Mouse (Mus musculus) cerebellum, adult 2 months (tissue): Measurements from ENCODE around the gene Hamp2. TPM values are rescaled to one million over a fixed set of nuclear protein-coding genes. Genes with fewer than 3 reads are reported as not detected.

Experiments
- DNase-seq, 2 experiments: peaks; one replicate each; pipeline ENCODE4 v3.0.0; 2021
- H3K27ac ChIP-seq: fragments of 200-500 bp; 2 replicates; pipeline ENCODE4 v1.5.1; 2012; ENCODE audit warnings: low read length, control low read depth, inconsistent platforms; ENCODE audit not compliant: insufficient read depth
- H3K27me3 ChIP-seq: fragments of 200-500 bp; 2 replicates; pipeline ENCODE4 v1.6.1; 2012; ENCODE audit warnings: inconsistent platforms, mild to moderate bottlenecking, low read length, moderate library complexity; ENCODE audit not compliant: control insufficient read depth, insufficient read depth
- H3K4me1 ChIP-seq: fragments of 200-500 bp; 2 replicates; pipeline ENCODE4 v1.6.1; 2011; ENCODE audit warnings: low read length; ENCODE audit not compliant: control insufficient read depth, insufficient read depth
- H3K4me3 ChIP-seq: fragments of 200-500 bp; replicated peaks from 2 replicates; pipeline ENCODE3; 2011; ENCODE audit warnings: mild to moderate bottlenecking, low read depth, low read length, control low read depth; ENCODE audit not compliant: insufficient read depth
- CTCF ChIP-seq: fragments of 200-500 bp; IDR thresholded peaks from 2 replicates; pipeline ENCODE4 v1.5.1; 2011; ENCODE audit warnings: low read depth, mild to moderate bottlenecking, control low read depth, low read length, moderate library complexity, borderline replicate concordance; ENCODE audit not compliant: insufficient read depth
- POLR2A ChIP-seq: fragments of 200-500 bp; IDR thresholded peaks from 2 replicates; pipeline ENCODE4 v1.6.1; 2011; ENCODE audit warnings: low read length, control low read depth, borderline replicate concordance; ENCODE audit not compliant: insufficient read depth
- WGBS: fragments of 180-500 bp; shearing (Covaris S2); methylation state at CpG from one replicate; pipeline ENCODE4 v1.1.7; 2018; 5-methylcytosine and 5-hydroxymethylcytosine counted together
- polyA plus RNA-seq: library from polyadenylated mRNA; depleted of rRNA; stranded (reverse); fragments of >200 nt; gene quantifications from 2 replicates; pipeline ENCODE4 v1.2.3, GENCODE M21; 2012

Hamp2 gene
- polyA plus RNA-seq, 1 experiment, result not detected

DNA sequence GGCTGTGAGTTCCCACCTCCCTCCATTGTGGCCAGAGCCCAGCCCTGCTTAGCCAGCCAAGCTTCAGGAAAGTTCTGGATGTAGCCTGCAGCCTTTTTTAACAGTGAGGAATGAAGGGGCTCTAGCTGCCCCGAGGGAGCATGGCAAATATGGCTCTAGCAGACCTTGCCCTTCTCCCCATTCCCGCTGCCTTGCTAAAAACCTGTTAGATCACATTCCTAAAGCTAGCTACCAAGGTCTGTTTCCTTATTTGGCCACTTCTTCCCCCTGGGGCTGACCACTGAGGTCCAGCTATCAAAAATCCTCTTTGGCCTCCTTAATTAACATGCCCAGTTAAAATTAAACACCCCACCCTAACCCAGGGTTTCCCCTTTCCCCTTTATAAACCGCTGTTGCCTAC is 32.0 kb downstream of the Hamp2 start:
- TF ChIP-seq POLR2A (no peak), CTCF (no peak)
- Histone ChIP-seq H3K27me3 (no peaks in the 10 kb centered on the region), H3K27ac (no peak overlapping the region), H3K4me1 (no peaks in the 10 kb centered on the region), H3K4me3 (no peak overlapping the region)
- 58% methylated on average over 3 of the region's 3 CpGs for WGBS
- DNase-seq, result no peak

- H3K4me1 ChIP-seq, result no peaks in the 10 kb centered on the region
- H3K27ac ChIP-seq, result no peak overlapping the region
- H3K27me3 ChIP-seq, result no peaks in the 10 kb centered on the region
- 79% methylated on average over 9 of the region's 9 CpGs for WGBS
- no peak for DNase-seq
- TF ChIP-seq POLR2A, result no peak
- no peak for TF ChIP-seq CTCF
- no peak overlapping the region for H3K4me3 ChIP-seq
Observed at GRCm38 (mm10) chr7:30891746-30892145, 32.7 kb downstream of the Hamp2 start.

DNA sequence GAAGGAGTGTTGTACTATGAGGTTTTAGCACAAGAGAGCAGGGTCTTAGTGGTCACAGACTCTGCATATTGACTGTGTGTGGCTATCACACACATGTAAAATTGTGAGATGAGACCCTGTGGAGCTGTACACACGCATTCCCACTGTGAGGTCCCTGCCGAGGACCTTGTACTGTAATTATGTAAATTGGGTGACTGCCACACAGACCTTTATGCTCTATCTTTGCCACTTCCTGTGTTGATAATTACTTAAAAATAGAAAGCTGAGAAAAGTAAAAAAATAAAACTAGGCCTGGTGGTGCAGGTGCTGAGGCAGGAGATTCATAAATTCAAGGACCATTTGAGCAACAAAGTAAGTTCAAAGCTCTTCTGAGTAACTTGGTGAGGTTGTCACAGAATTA is 33.8 kb downstream of the Hamp2 start:
- no peaks in the 10 kb centered on the region for H3K27me3 ChIP-seq
- 33% methylated on average over 2 of the region's 2 CpGs for WGBS
- no peaks in the 10 kb centered on the region for H3K4me1 ChIP-seq
- no peak for DNase-seq
- no peak overlapping the region for H3K4me3 ChIP-seq
- H3K27ac ChIP-seq, result no peak overlapping the region
- TF ChIP-seq CTCF, result no peak
- TF ChIP-seq POLR2A, result no peak

DNA sequence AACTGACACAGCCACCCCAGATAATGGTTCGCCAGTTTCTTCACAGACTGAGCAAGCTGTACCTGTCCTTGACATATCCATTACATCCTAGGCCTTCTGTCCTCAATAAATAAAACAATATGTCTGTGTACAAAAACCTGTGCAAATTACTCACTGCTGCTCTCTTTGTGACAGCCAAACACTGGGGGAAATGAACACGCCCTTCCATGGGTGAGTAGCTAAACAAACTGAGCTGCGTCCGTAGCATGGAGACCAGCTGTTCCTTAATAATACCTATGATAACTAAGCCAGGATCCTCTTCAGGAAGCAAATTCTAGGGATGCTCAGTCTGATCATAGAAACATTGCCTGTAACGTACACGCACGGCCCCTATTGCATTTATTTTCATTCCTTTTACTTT is 35.7 kb downstream of the Hamp2 start:
- Histone ChIP-seq H3K27me3 (no peaks in the 10 kb centered on the region), H3K27ac (no peak overlapping the region), H3K4me1 (no peaks in the 10 kb centered on the region), H3K4me3 (no peak overlapping the region)
- TF ChIP-seq CTCF (no peak), POLR2A (no peak)
- 70% methylated on average over 7 of the region's 7 CpGs for WGBS
- no peak for DNase-seq

GRCm38 (mm10) chr7:30887568-30888188 is 36.8 kb downstream of the Hamp2 start:
- Histone ChIP-seq H3K4me1 (no peaks in the 10 kb centered on the region), H3K4me3 (no peak overlapping the region), H3K27ac (no peak overlapping the region), H3K27me3 (no peaks in the 10 kb centered on the region)
- DNase-seq, result no peak
- WGBS, result 58% methylated on average over 14 of the region's 14 CpGs
- TF ChIP-seq POLR2A (no peak), CTCF (no peak)

GRCm38 (mm10) chr7:30886852-30887251 is 37.6 kb downstream of the Hamp2 start:
- Histone ChIP-seq H3K27me3 (no peaks in the 10 kb centered on the region; the same call in 1 of the 2 replicates), H3K27ac (no peak overlapping the region), H3K4me3 (no peak overlapping the region), H3K4me1 (no peaks in the 10 kb centered on the region)
- TF ChIP-seq POLR2A (no peak), CTCF (no peak)
- no peak for DNase-seq
- WGBS, result 67% methylated on average over 4 of the region's 4 CpGs

- no peak overlapping the region for H3K27ac ChIP-seq
- H3K4me1 ChIP-seq, result no peaks in the 10 kb centered on the region
- TF ChIP-seq POLR2A (no peak), CTCF (no peak)
- H3K27me3 ChIP-seq, result no peaks in the 10 kb centered on the region; the same call in 1 of the 2 replicates
- DNase-seq, result no peak
- no peak overlapping the region for H3K4me3 ChIP-seq
Observed at GRCm38 (mm10) chr7:30884047-30884446, 40.4 kb downstream of the Hamp2 start.

DNA sequence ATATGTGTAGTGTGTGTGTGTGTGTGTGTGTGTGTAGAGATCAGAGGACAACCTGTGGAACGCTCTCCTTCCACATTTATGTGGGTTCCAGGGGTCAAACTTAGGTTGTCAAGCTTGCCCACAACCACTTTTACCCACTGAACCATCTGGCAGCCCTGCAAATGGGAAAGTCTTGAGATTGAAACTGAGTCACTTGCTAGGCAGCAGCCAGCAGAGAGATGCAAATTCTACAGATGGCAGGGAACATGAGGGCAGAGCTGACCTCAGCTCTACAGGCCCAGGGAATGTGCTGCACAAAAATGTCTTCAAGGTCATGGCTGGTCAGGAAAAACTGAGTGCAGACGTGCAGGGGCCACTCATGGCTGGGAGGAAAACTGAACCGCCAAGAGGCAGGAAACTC is 43.1 kb downstream of the Hamp2 start:
- TF ChIP-seq POLR2A (no peak), CTCF (no peak)
- WGBS, result 82% methylated on average over 3 of the region's 3 CpGs
- H3K4me1 ChIP-seq, result no peaks in the 10 kb centered on the region
- H3K4me3 ChIP-seq, result no peak overlapping the region
- no peak for DNase-seq
- H3K27me3 ChIP-seq, result no peaks in the 10 kb centered on the region; the same call in 1 of the 2 replicates
- no peak overlapping the region for H3K27ac ChIP-seq
